Mouse (Mus musculus) olfactory bulb, adult 2 months (tissue): ENCODE results near the gene Rhbdl3.

ENCODE experiments used
- CTCF ChIP-seq: fragments of 200-500 bp; IDR thresholded peaks from 2 replicates; pipeline ENCODE4 v1.5.1; 2012; ENCODE audit warnings: low read depth, mild to moderate bottlenecking, low read length, moderate library complexity; ENCODE audit not compliant: insufficient read depth
- POLR2A ChIP-seq: fragments of 200-500 bp; IDR thresholded peaks from 2 replicates; pipeline ENCODE4 v1.6.1; 2012; ENCODE audit warnings: mild to moderate bottlenecking, low read depth, low read length, moderate library complexity; ENCODE audit not compliant: insufficient read depth

GRCm38 (mm10) chr11:80295066-80295465 lies 5.6 kb upstream of the Rhbdl3 start:
- no peak for TF ChIP-seq CTCF
- TF ChIP-seq POLR2A = no peak
